Mouse (Mus musculus): ENCODE results near the gene Cbfb.

DNA sequence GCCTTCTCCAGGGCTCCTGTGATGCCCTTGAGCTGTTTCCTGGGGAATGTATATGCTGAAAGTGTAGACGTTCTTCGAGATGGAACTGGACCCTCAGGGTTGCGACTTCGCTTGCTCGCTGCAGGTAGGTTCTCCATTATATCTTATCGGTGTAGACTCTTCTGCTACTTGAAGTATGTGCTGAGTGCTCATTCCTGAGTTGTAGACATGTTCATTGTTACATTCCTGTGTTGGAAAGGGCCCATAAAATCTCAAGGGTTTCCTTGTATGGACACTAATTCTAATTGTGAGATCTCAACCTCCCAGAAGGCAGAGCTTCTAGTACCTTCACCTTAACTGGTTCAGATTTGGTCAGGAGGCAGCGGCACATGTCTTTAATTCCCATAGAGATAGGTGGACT, 70.5 kb downstream of the Cbfb start:
- no peak for TF ChIP-seq CTCF (IDR thresholded peaks at IDR 0.05; ENCODE audit: low read depth)
- no peak for TF ChIP-seq EP300 (optimal IDR thresholded peaks at IDR 0.05)

Measured in stomach, postnatal 0 days (tissue).